Mouse (Mus musculus) liver, embryonic 14.5 days (tissue): ENCODE results near the gene Slc28a1. TPM values are rescaled to one million over a fixed set of nuclear protein-coding genes. Genes with fewer than 3 reads are reported as not detected.
A peak's percentile ranks its signal among the peaks of the same experiment; 100 is the strongest.

Source experiments
- ATAC-seq: fragments of 200-750 bp; cut with Nextera tagmentation; 2 replicates; pipeline ENCODE4 v1.8.0; 2017; ENCODE audit warnings: moderate number of reproducible peaks, mild to moderate bottlenecking, moderate library complexity; ENCODE audit not compliant: insufficient read depth
- DNase-seq, 3 experiments: peaks; one replicate each; pipeline ENCODE4 v3.0.0-alpha.2; 2012 to 2013; ENCODE audit warnings: low read depth in 3 of 3, low spot score in 3 of 3
- H3K27ac ChIP-seq: fragments of 300-500 bp; sonication (generic); 2 replicates; pipeline ENCODE4 v1.5.1; 2014; ENCODE audit warnings: moderate library complexity, mild to moderate bottlenecking, control low read depth, inconsistent platforms
- H3K27me3 ChIP-seq: fragments of 300-500 bp; sonication (generic); 2 replicates; pipeline ENCODE4 v1.6.1; 2014; ENCODE audit warnings: mild to moderate bottlenecking, low read length, moderate library complexity; ENCODE audit not compliant: control insufficient read depth, insufficient read depth
- H3K36me3 ChIP-seq: fragments of 300-500 bp; sonication (generic); replicated peaks from 2 replicates; pipeline ENCODE4 v1.6.1; 2014; ENCODE audit warnings: low read depth; ENCODE audit not compliant: control insufficient read depth, insufficient read depth
- H3K4me1 ChIP-seq, 2 experiments: fragments of 200-500 bp in 1 of 2; fragments of 300-500 bp in 1 of 2; sonication (generic) in 1 of 2; replicated peaks; 2 replicates each; pipeline ENCODE4 v1.6.1; 2012 to 2014; ENCODE audit warnings: antibody characterized with exemption in 1 of 2, inconsistent platforms in 1 of 2, low read length in 1 of 2; ENCODE audit not compliant: control insufficient read depth in 2 of 2, insufficient read depth in 2 of 2
- H3K4me2 ChIP-seq: fragments of 300-500 bp; sonication (generic); 2 replicates; pipeline ENCODE4 v1.6.1; 2014; ENCODE audit warnings: low read depth, mild to moderate bottlenecking, control low read depth, moderate library complexity
- H3K4me3 ChIP-seq, 2 experiments: fragments of 200-500 bp in 1 of 2; fragments of 300-500 bp in 1 of 2; sonication (generic) in 1 of 2; 2 replicates each; pipeline ENCODE4 v1.5.1; 2012 to 2014; ENCODE audit warnings: low read depth in 2 of 2, low read length in 2 of 2, mild to moderate bottlenecking in 2 of 2, control low read depth in 1 of 2, inconsistent platforms in 1 of 2, moderate library complexity in 1 of 2; ENCODE audit not compliant: insufficient read depth in 1 of 2
- H3K9ac ChIP-seq: fragments of 300-500 bp; sonication (generic); replicated peaks from 2 replicates; pipeline ENCODE4 v1.6.1; 2014; ENCODE audit warnings: mild to moderate bottlenecking, control low read depth, moderate library complexity
- H3K9me3 ChIP-seq: fragments of 300-500 bp; sonication (generic); 2 replicates; pipeline ENCODE4 v1.6.1; 2016; ENCODE audit warnings: low read length, mixed read lengths; ENCODE audit not compliant: control insufficient read depth
- CTCF ChIP-seq: IDR thresholded peaks from 2 replicates; pipeline ENCODE4 v1.5.1; 2016; ENCODE audit warnings: antibody characterized with exemption, low read depth, control low read depth
- EP300 ChIP-seq: IDR thresholded peaks from 2 replicates; pipeline ENCODE4 v1.6.1; 2016; ENCODE audit warnings: antibody characterized with exemption, low read depth
- WGBS: fragments of 180-500 bp; shearing (Covaris S2); extraction: QIAGEN DNeasy Blood & Tissue Kit; methylation state at CpG from one replicate; pipeline ENCODE4 v1.1.7; 2014; ENCODE audit not compliant: insufficient replicate concordance; 5-methylcytosine and 5-hydroxymethylcytosine counted together
- polyA plus RNA-seq, 2 experiments: library from polyadenylated mRNA; depleted of rRNA in 1 of 2; stranded (reverse) in 1 of 2; unstranded in 1 of 2; fragments of >200 nt; fragmentation: Nextera tagmentation in 1 of 2; extraction: Ambion mirVana in 1 of 2; gene quantifications; 2 replicates each; pipeline versions ENCODE4 v1.2.1 to v1.2.3; 2012 to 2014

Slc28a1 gene
- polyA plus RNA-seq, 2 experiments: 0.50 to 0.54 TPM

DNA sequence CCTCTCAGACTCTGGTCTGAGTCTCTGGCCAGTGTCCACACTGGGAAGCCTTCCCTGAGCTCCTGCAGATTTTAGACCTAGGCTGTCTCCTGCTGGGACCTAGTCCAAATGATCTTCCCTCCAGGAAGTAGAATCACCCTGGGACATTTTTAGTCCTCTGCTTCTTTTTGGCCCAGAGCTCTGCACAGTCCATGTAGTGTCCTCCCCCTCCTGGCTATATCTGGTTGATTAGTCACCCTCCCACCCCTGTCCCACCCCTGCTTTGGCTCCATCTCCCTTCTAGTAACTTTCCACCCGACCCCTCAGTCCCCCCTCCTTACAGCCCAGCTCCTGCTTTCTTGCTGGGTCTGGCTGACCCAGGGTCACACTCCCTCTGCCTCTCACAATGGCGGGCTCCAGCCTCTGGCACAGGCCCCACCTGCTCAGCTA is 18.3 kb downstream of the Slc28a1 start:
- Histone ChIP-seq H3K9ac (no peak overlapping the region), H3K27ac (no peak overlapping the region), H3K9me3 (no peaks in the 10 kb centered on the region), H3K27me3 (no peaks in the 10 kb centered on the region), H3K4me2 (no peak overlapping the region), H3K4me1 (peaks cover 0 to 5% of the 10 kb centered on the region in 2 experiments; a peak in 2 of 4 replicates), H3K36me3 (no peaks in the 10 kb centered on the region), H3K4me3 (no peak overlapping the region)
- DNase-seq: no peak
- WGBS: 31% methylated on average over 2 of the region's 2 CpGs
- TF ChIP-seq CTCF (no peak), EP300 (no peak)
- no peak for ATAC-seq

DNA sequence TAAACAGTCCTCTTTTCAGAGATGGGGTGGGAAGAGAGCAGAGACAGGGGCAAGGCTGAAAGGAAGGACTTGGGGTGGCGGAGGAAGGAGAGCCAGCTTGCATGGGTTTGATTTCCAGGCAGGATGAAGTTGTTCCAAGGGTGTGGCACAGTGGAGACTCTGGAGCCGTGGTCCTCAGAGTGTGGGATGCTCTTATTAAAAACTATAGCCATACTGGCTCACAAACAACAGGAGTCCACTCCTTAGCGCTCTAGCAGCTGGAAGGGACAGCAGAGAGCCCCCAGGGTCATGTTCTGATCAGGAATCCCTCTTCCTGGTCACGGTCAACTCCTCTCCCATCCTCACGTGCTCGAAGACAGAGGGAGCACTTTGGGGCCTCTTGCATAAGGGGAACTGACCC is 18.8 kb downstream of the Slc28a1 start:
- ATAC-seq (no peak), DNase-seq (no peak)
- H3K4me1 ChIP-seq: peaks cover 0 to 5% of the 10 kb centered on the region in 2 experiments; a peak in 2 of 4 replicates
- no peaks in the 10 kb centered on the region for H3K36me3 ChIP-seq
- no peak overlapping the region for H3K27ac ChIP-seq
- TF ChIP-seq CTCF: no peak
- no peak overlapping the region for H3K4me3 ChIP-seq
- H3K4me2 ChIP-seq: no peak overlapping the region
- H3K9ac ChIP-seq: no peak overlapping the region
- 63% methylated on average over 6 of the region's 6 CpGs for WGBS
- H3K27me3 ChIP-seq: no peaks in the 10 kb centered on the region
- H3K9me3 ChIP-seq: no peaks in the 10 kb centered on the region

DNA sequence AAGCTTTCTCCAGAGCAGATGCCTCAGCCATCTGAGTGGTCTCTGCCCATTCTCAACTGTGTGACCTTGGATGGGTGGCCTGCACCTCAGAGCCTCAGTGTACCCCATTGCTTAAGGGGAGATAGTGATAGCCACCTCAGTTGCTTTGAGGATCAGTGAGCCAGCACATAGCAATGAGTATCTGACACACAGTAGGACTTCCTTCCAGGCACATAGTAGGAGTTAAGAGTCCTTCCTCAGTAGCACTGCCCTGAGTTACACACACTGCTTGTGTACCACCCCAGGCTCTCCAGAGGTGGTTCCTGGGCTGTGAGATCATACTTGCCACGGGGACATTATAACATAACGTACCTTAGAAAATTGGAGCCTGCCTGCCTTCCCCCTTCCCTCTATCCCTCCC is 19.3 kb downstream of the Slc28a1 start:
- H3K27ac ChIP-seq: no peak overlapping the region
- H3K4me1 ChIP-seq: peaks cover 0 to 5% of the 10 kb centered on the region in 2 experiments; a peak in 2 of 4 replicates
- ATAC-seq (no peak), DNase-seq (no peak)
- H3K9ac ChIP-seq: no peak overlapping the region
- no peak overlapping the region for H3K4me3 ChIP-seq
- no peaks in the 10 kb centered on the region for H3K9me3 ChIP-seq
- WGBS: 67% methylated on average over 2 of the region's 2 CpGs
- H3K27me3 ChIP-seq: no peaks in the 10 kb centered on the region
- no peak for TF ChIP-seq CTCF
- no peak for TF ChIP-seq EP300
- no peaks in the 10 kb centered on the region for H3K36me3 ChIP-seq
- no peak overlapping the region for H3K4me2 ChIP-seq

DNA sequence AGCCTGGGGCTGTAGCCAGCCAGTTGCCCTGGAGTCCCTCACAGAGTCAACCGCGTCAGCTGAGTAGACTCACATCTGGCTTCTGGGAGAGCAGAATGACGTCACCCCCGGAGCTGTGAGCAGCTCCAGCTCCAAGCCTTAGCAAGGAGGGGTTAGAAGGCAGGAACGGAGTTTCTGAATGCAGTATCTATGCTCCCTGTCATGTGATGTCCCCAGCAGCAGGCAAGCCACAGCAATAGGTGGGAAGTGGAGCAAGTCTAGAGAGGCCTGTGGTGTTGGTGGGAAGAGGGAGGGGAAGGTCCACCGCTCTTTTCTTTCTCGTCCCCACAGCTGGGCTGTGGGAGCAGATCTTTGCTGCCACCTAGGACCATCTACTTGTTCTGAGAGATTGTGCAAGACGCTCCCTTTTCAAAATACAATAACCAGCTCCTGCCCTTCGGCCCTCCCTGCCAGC is 20.0 kb downstream of the Slc28a1 start:
- H3K9me3 ChIP-seq: no peaks in the 10 kb centered on the region
- peak; percentile 50; the same call in 1 of the 2 replicates for ATAC-seq
- no peak overlapping the region for H3K27ac ChIP-seq
- 15% methylated on average over 9 of the region's 9 CpGs for WGBS
- H3K27me3 ChIP-seq: no peaks in the 10 kb centered on the region
- DNase-seq: no peak
- H3K36me3 ChIP-seq: no peaks in the 10 kb centered on the region
- H3K4me1 ChIP-seq: peaks cover 0 to 5% of the 10 kb centered on the region in 2 experiments; a peak in 2 of 4 replicates
- TF ChIP-seq CTCF: no peak
- TF ChIP-seq EP300: no peak
- H3K4me2 ChIP-seq: peak overlapping the region; percentile 9; the same call in 1 of the 2 replicates
- no peak overlapping the region for H3K4me3 ChIP-seq
- H3K9ac ChIP-seq: no peak overlapping the region

DNA sequence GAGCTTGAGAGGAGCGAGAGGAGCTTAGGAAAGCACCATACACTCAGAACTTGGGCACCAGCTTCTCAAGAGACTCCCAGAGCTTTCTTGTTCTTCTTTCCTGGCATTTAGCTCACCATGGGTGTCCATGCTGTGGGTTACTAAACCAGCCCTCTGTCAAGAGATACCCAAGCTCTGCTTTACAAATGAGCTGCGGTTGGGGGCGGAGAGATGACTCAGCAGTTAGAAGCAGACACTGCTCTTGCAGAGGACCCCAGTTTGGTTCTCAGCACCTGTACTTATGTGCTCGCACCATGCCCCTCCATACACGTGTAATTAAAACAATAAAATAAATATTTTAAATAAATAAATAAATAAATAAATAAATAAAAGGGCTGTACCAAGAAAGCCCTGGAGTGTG is 22.7 kb downstream of the Slc28a1 start:
- WGBS: 62% methylated on average over 5 of the region's 5 CpGs
- no peak for ATAC-seq

More for the DNA sequence above, 22.7 kb downstream of the Slc28a1 start:
- Histone ChIP-seq H3K36me3 (no peaks in the 10 kb centered on the region), H3K4me2 (no peak overlapping the region), H3K27me3 (no peaks in the 10 kb centered on the region), H3K9ac (no peak overlapping the region), H3K9me3 (no peaks in the 10 kb centered on the region), H3K27ac (no peak overlapping the region), H3K4me1 (peaks cover 0 to 5% of the 10 kb centered on the region in 2 experiments; a peak in 2 of 4 replicates), H3K4me3 (no peak overlapping the region)
- TF ChIP-seq EP300 (no peak), CTCF (no peak)
- DNase-seq: no peak
